Mouse (Mus musculus): ENCODE results near the gene P3h3. TPM values are rescaled to one million over a fixed set of nuclear protein-coding genes. Genes with fewer than 3 reads are reported as not detected.
"Not testable (repeated sequence)": the region's sequence is repeated elsewhere in the genome, so short reads cannot be mapped to it uniquely, and the experiment has no call there.

P3h3 gene
- polyA plus RNA-seq, 1 experiment: 2.7 TPM

DNA sequence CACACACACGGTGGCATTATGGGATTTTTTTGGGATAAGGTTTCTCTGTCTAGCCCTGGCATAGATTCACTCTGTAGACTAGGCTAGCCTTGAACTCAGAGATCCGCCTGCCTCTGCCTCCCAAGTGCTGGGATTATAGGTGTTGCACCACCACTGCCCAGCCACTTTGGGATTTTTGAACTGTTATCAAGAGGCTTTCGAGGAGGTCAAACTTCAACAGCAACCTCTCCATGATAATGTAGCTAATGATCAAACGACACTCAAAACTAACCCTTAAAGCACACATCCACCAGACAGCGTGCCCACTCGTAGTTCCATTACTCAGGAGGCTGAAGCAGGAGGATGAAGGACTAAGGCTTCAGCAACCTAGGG, 49.6 kb downstream of the P3h3 start:
- Histone ChIP-seq H3K4me3 (replicated peaks; ENCODE audit: control insufficient read depth, low read depth, low read length) (peak overlapping the region; percentile 98), H3K4me1 (ENCODE audit: control insufficient read depth, insufficient read depth, low read length) (peaks cover 9% of the 10 kb centered on the region), H3K27ac (ENCODE audit: control insufficient read depth, insufficient read depth, low read depth, low read length, poor library complexity) (peak overlapping the region; percentile 91; the same call in 1 of the 2 replicates)
- TF ChIP-seq POLR2A (IDR thresholded peaks at IDR 0.05; ENCODE audit: borderline replicate concordance, control insufficient read depth, low read depth, low read length): no peak
- no peak for TF ChIP-seq CTCF (IDR thresholded peaks at IDR 0.05; ENCODE audit: control insufficient read depth, insufficient read depth, low read length)
- WGBS: 72% methylated on average over 6 of the region's 6 CpGs

DNA sequence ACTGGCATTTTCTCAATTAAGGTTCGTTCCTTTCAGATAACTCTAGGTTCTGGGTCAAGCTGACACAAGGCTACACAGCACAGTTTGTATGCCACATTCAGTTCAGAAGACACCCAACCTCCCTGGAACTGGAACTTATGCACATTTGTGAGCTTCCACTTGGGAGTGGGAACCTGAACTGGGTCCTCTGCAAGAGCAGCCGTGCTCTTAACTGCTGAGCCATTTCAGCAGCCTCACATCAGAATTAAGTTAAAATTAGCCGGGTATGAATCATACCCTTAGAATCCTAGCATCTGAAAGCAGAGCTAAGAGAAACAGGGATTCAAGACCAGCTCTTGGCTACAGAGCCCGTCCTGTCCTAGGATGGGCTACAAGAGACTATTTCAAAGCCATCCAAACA, 50.2 kb downstream of the P3h3 start:
- no peak overlapping the region for H3K27ac ChIP-seq (ENCODE audit: control insufficient read depth, insufficient read depth, low read depth, low read length, poor library complexity)
- no peak overlapping the region for H3K4me3 ChIP-seq (replicated peaks; ENCODE audit: control insufficient read depth, low read depth, low read length)
- no peak for TF ChIP-seq POLR2A (IDR thresholded peaks at IDR 0.05; ENCODE audit: borderline replicate concordance, control insufficient read depth, low read depth, low read length)
- no peak for TF ChIP-seq CTCF (IDR thresholded peaks at IDR 0.05; ENCODE audit: control insufficient read depth, insufficient read depth, low read length)
- 83% methylated on average over 4 of the region's 4 CpGs for WGBS
- H3K4me1 ChIP-seq (ENCODE audit: control insufficient read depth, insufficient read depth, low read length): peaks cover 9% of the 10 kb centered on the region

DNA sequence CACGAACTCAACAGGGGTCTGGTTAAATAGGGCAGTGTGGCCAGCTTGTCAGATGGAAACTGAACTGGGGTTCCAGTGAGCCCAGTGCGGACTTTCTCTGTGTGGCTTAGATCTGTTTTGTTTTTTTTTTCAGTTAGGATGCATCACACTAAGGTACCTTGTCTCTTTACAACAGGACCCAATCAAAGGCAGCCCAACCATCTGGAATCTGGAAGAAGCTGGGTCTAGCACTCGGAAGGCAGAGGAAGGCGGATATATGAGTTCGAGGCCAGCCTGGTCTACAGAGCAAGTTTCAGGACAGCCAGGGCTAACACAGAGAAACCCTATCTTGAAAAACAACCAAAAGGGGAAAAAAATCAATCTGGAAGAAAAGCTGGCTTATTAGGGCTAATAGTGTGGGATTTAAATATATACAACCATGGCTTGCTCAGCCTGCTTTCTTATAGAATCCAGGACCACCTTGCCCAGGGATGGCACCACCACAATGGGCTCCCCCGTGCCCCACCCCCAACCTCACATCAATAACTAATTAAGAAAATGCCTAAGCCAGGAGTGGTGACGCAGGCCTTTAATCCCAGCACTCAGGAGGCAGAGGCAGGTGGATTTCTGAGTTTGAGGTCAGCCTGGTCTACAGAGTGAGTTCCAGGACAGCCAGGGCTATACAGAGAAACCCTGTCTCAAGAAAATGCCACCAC, 51.0 kb downstream of the P3h3 start:
- no peak for TF ChIP-seq CTCF (IDR thresholded peaks at IDR 0.05; ENCODE audit: control insufficient read depth, insufficient read depth, low read length)
- TF ChIP-seq POLR2A (IDR thresholded peaks at IDR 0.05; ENCODE audit: borderline replicate concordance, control insufficient read depth, low read depth, low read length): no peak
- H3K27ac ChIP-seq (ENCODE audit: control insufficient read depth, insufficient read depth, low read depth, low read length, poor library complexity): no peak overlapping the region
- 78% methylated on average over 7 of the region's 7 CpGs for WGBS
- no peak overlapping the region for H3K4me3 ChIP-seq (replicated peaks; ENCODE audit: control insufficient read depth, low read depth, low read length)
- peaks cover 9% of the 10 kb centered on the region for H3K4me1 ChIP-seq (ENCODE audit: control insufficient read depth, insufficient read depth, low read length)

GRCm38 (mm10) chr6:124805341-124806321, 51.9 kb downstream of the P3h3 start:
- 4% methylated on average over 34 of the region's 34 CpGs for WGBS
- Histone ChIP-seq H3K27ac (ENCODE audit: control insufficient read depth, insufficient read depth, low read depth, low read length, poor library complexity) (peak overlapping the region; percentile 52), H3K4me3 (replicated peaks; ENCODE audit: control insufficient read depth, low read depth, low read length) (peak overlapping the region; percentile 70), H3K4me1 (ENCODE audit: control insufficient read depth, insufficient read depth, low read length) (peaks cover 9% of the 10 kb centered on the region)
- TF ChIP-seq POLR2A (IDR thresholded peaks at IDR 0.05; ENCODE audit: borderline replicate concordance, control insufficient read depth, low read depth, low read length) (peak; percentile 42; the same call in 1 of the 2 replicates), CTCF (IDR thresholded peaks at IDR 0.05; ENCODE audit: control insufficient read depth, insufficient read depth, low read length) (peak; percentile 29; the same call in 1 of the 2 replicates)

- 57% methylated on average over 3 of the region's 3 CpGs for WGBS
- Histone ChIP-seq H3K4me3 (replicated peaks; ENCODE audit: control insufficient read depth, low read depth, low read length) (no peak overlapping the region), H3K4me1 (ENCODE audit: control insufficient read depth, insufficient read depth, low read length) (peaks cover 5% of the 10 kb centered on the region), H3K27ac (ENCODE audit: control insufficient read depth, insufficient read depth, low read depth, low read length, poor library complexity) (no peak overlapping the region)
- no peak for TF ChIP-seq POLR2A (IDR thresholded peaks at IDR 0.05; ENCODE audit: borderline replicate concordance, control insufficient read depth, low read depth, low read length)
- no peak for TF ChIP-seq CTCF (IDR thresholded peaks at IDR 0.05; ENCODE audit: control insufficient read depth, insufficient read depth, low read length)
Measured at GRCm38 (mm10) chr6:124804341-124804740, 53.2 kb downstream of the P3h3 start.

GRCm38 (mm10) chr6:124803691-124804090, 53.9 kb downstream of the P3h3 start:
- not testable (repeated sequence) for H3K4me1 ChIP-seq (ENCODE audit: control insufficient read depth, insufficient read depth, low read length); H3K27ac ChIP-seq (ENCODE audit: control insufficient read depth, insufficient read depth, low read depth, low read length, poor library complexity); H3K4me3 ChIP-seq (replicated peaks; ENCODE audit: control insufficient read depth, low read depth, low read length)
- WGBS: 95% methylated on average over 4 of the region's 4 CpGs

DNA sequence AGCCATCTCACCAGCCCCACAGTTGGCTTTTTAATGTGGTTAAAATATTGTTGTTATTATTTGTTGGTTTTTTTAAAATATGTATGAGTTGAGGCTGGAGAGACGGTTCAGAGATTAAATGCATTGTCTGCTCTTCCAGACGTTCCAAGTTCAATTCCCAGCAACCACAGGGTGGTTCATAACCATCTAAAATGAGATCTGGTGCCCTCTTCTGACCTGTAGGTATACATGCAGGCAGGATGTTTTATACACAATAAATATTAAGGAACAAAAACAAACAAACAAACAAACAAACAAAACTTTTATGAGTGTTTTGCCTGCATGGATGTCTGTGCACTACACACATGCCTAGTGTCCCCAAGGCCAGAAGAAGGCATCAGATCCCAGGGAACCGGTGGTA, 54.5 kb downstream of the P3h3 start:
- Histone ChIP-seq H3K27ac (ENCODE audit: control insufficient read depth, insufficient read depth, low read depth, low read length, poor library complexity) (no peak overlapping the region), H3K4me1 (ENCODE audit: control insufficient read depth, insufficient read depth, low read length) (peaks cover 2% of the 10 kb centered on the region), H3K4me3 (replicated peaks; ENCODE audit: control insufficient read depth, low read depth, low read length) (no peak overlapping the region)
- 81% methylated on average over 3 of the region's 3 CpGs for WGBS
- TF ChIP-seq POLR2A (IDR thresholded peaks at IDR 0.05; ENCODE audit: borderline replicate concordance, control insufficient read depth, low read depth, low read length) (no peak), CTCF (IDR thresholded peaks at IDR 0.05; ENCODE audit: control insufficient read depth, insufficient read depth, low read length) (no peak)

DNA sequence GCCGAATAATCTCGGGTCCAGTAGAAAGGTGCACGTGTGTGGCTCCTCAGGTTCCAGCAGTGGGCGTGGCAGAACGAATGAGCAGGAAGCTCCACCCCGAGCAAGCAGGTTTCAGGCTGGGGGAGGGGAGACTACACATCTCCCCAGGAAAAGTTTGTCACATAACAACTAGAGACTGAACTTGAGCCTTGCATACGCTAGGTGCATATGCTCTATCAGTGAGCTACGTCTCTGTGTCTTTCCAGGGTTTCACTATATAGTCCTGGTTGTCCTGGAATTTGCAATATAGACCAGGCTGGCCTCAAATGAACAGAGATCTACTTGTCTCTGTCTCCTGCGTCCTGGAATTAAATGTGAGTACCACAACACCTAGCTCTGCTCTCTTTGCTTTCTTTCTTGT, 55.2 kb downstream of the P3h3 start:
- not testable (repeated sequence) for H3K4me1 ChIP-seq (ENCODE audit: control insufficient read depth, insufficient read depth, low read length); H3K27ac ChIP-seq (ENCODE audit: control insufficient read depth, insufficient read depth, low read depth, low read length, poor library complexity); H3K4me3 ChIP-seq (replicated peaks; ENCODE audit: control insufficient read depth, low read depth, low read length)
- WGBS: 23% methylated on average over 6 of the region's 9 CpGs
